ENCODE assay signal across 26 mouse cellular contexts in genomic region chr6:43274123-43274522, GRCm38 (mm10). TPM values are rescaled to one million over a fixed set of nuclear protein-coding genes. Genes with fewer than 3 reads are reported as not detected.
"Had no signal": no experiment of that assay in that cellular context is flagged by ENCODE, and none has a peak within 500 bp of the region (broad histone marks: within the 10 kb centered on the region; RNA-seq: fewer than 3 reads in every experiment).

No protein-coding gene starts in this region.

- H3K4me1 ChIP-seq: midbrain, embryonic 10.5 days; midbrain, embryonic 12.5 days; neural tube, embryonic 13.5 days; neural tube, embryonic 15.5 days had no signal

- H3K36me3 ChIP-seq: midbrain, embryonic 10.5 days; midbrain, embryonic 12.5 days; neural tube, embryonic 13.5 days; neural tube, embryonic 15.5 days had no signal

- H3K4me3 ChIP-seq: midbrain, embryonic 10.5 days; midbrain, embryonic 12.5 days; myocyte; neural tube, embryonic 13.5 days; neural tube, embryonic 15.5 days had no signal

- DNase-seq: lung, adult 18-20 months; lung, embryonic 14.5 days; lung, postnatal 14 days; lung, postnatal 4 days; midbrain, embryonic 14.5 days; retina, postnatal 1 day; right cerebral cortex, adult 18-20 months; right cerebral cortex, postnatal 25 days; right cerebral cortex, postnatal 4 days; spleen, adult 18-20 months; thymus, adult 18-20 months; thymus, postnatal 14 days; thymus, postnatal 36 days had no signal

- ATAC-seq: midbrain, embryonic 16.5 days had no signal

- H3K27ac ChIP-seq: midbrain, embryonic 10.5 days; midbrain, embryonic 12.5 days; neural tube, embryonic 13.5 days; neural tube, embryonic 15.5 days had no signal

- H3K4me2 ChIP-seq: lung, embryonic 14.5 days; midbrain, embryonic 12.5 days; neural tube, embryonic 13.5 days; neural tube, embryonic 15.5 days had no signal

- H3K27me3 ChIP-seq: midbrain, embryonic 12.5 days; neural tube, embryonic 13.5 days; neural tube, embryonic 15.5 days had no signal

- H3K9ac ChIP-seq: lung, embryonic 14.5 days; midbrain, embryonic 12.5 days; neural tube, embryonic 13.5 days; neural tube, embryonic 15.5 days had no signal

- H3K9me3 ChIP-seq: midbrain, embryonic 10.5 days; midbrain, embryonic 12.5 days; neural tube, embryonic 13.5 days; neural tube, embryonic 15.5 days had no signal

RNA-seq across cellular contexts. Expression of gene Nobox, which starts 35.2 kb away (rescaled TPM):
- polyA plus RNA-seq: liver, embryonic 16.5 days; midbrain, embryonic 10.5 days; midbrain, embryonic 12.5 days; midbrain, embryonic 14.5 days; midbrain, embryonic 16.5 days; myocyte; neural tube, embryonic 11.5 days; neural tube, embryonic 13.5 days; neural tube, embryonic 15.5 days; small intestine, adult 2 months; stomach, embryonic 14.5 days; stomach, embryonic 16.5 days had no signal

RNA-seq across cellular contexts. Expression of gene Olfr47, which starts 42.8 kb away (rescaled TPM):
- polyA plus RNA-seq: liver, embryonic 16.5 days; lung, embryonic 14.5 days; lung, embryonic 16.5 days; midbrain, embryonic 10.5 days; midbrain, embryonic 12.5 days; midbrain, embryonic 14.5 days; midbrain, embryonic 16.5 days; myocyte; neural tube, embryonic 11.5 days; neural tube, embryonic 13.5 days; neural tube, embryonic 15.5 days; small intestine, adult 2 months; stomach, embryonic 14.5 days; stomach, embryonic 16.5 days; thymus, postnatal 0 days had no signal
